Comparison of ENCODE assay signal across 14 mouse cellular contexts in genomic region chr2:166001768-166002167, GRCm38 (mm10). TPM values are rescaled to one million over a fixed set of nuclear protein-coding genes. Genes with fewer than 3 reads are reported as not detected.
DNase-seq lines count a peak whose midpoint lies in the region; ATAC-seq and TF ChIP-seq lines count a peak whose summit lies in the region.
"Had no signal": no experiment of that assay in that cellular context is flagged by ENCODE, and none has a peak within 500 bp of the region (broad histone marks: within the 10 kb centered on the region; RNA-seq: fewer than 3 reads in every experiment).

No protein-coding gene starts in this region.

- no peak overlapping the region for H3K9ac ChIP-seq in forebrain, embryonic 12.5 days
- no peak overlapping the region for H3K9ac ChIP-seq in forebrain, embryonic 13.5 days
- H3K9ac ChIP-seq in kidney, embryonic 16.5 days (replicated peaks; ENCODE audit: low read length) = no peak overlapping the region
- H3K9ac ChIP-seq in midbrain, embryonic 15.5 days = no peak overlapping the region
- no peak overlapping the region for H3K9ac ChIP-seq in stomach, embryonic 14.5 days (replicated peaks; ENCODE audit: low read depth, low read length)
- H3K9ac ChIP-seq: neural tube, embryonic 12.5 days; stomach, embryonic 15.5 days had no signal

- TF ChIP-seq CTCF in kidney, adult 2 months (conservative IDR thresholded peaks at IDR 0.05; ENCODE audit: insufficient read depth, insufficient read length, low read depth, low read length) = no peak

- H3K36me3 ChIP-seq in forebrain, embryonic 12.5 days (replicated peaks) = no peaks in the 10 kb centered on the region
- H3K36me3 ChIP-seq in forebrain, embryonic 13.5 days (ENCODE audit: poor library complexity, severe bottlenecking) = no peaks in the 10 kb centered on the region
- no peaks in the 10 kb centered on the region for H3K36me3 ChIP-seq in kidney, adult 2 months (ENCODE audit: control insufficient read depth, insufficient read depth, low read length)
- no peaks in the 10 kb centered on the region for H3K36me3 ChIP-seq in kidney, embryonic 16.5 days (ENCODE audit: insufficient read depth, low read length)
- H3K36me3 ChIP-seq in midbrain, embryonic 10.5 days = no peaks in the 10 kb centered on the region
- H3K36me3 ChIP-seq in midbrain, embryonic 15.5 days (replicated peaks) = no peaks in the 10 kb centered on the region
- no peaks in the 10 kb centered on the region for H3K36me3 ChIP-seq in stomach, embryonic 14.5 days (ENCODE audit: control insufficient read depth, insufficient read depth, low read length)
- H3K36me3 ChIP-seq: neural tube, embryonic 12.5 days; stomach, embryonic 15.5 days had no signal

- ATAC-seq in forebrain, embryonic 12.5 days (ENCODE audit: low FRiP score) = no peak
- ATAC-seq in forebrain, embryonic 13.5 days = no peak
- no peak for ATAC-seq in kidney, embryonic 16.5 days (ENCODE audit: low FRiP score, low TSS enrichment)
- ATAC-seq in midbrain, embryonic 15.5 days (replicated peaks) = no peak
- no peak for ATAC-seq in stomach, embryonic 14.5 days (ENCODE audit: insufficient number of reproducible peaks, insufficient read depth, low FRiP score, low read depth)
- ATAC-seq in monocyte, adult 5-6 weeks (replicated peaks; ENCODE audit: insufficient number of reproducible peaks, low FRiP score, low TSS enrichment, poor library complexity, severe bottlenecking) = no peak

- no peak for DNase-seq in kidney, adult 2 months
- DNase-seq in midbrain, embryonic 10.5 days (ENCODE audit: low spot score) = no peak
- DNase-seq: cerebellum, adult 2 months; gastrocnemius, postnatal 10 days; kidney, postnatal 10 days had no signal

- H3K9me3 ChIP-seq in forebrain, embryonic 12.5 days = no peaks in the 10 kb centered on the region
- H3K9me3 ChIP-seq in forebrain, embryonic 13.5 days (replicated peaks) = no peaks in the 10 kb centered on the region
- no peaks in the 10 kb centered on the region for H3K9me3 ChIP-seq in kidney, embryonic 16.5 days (ENCODE audit: low read length)
- no peaks in the 10 kb centered on the region for H3K9me3 ChIP-seq in midbrain, embryonic 10.5 days (replicated peaks)
- no peaks in the 10 kb centered on the region for H3K9me3 ChIP-seq in midbrain, embryonic 15.5 days
- H3K9me3 ChIP-seq in stomach, embryonic 14.5 days (ENCODE audit: control insufficient read depth, low read depth, low read length) = no peaks in the 10 kb centered on the region
- H3K9me3 ChIP-seq: neural tube, embryonic 12.5 days; stomach, embryonic 15.5 days had no signal

- no peak overlapping the region for H3K4me3 ChIP-seq in forebrain, embryonic 12.5 days (replicated peaks)
- H3K4me3 ChIP-seq in forebrain, embryonic 13.5 days = no peak overlapping the region
- H3K4me3 ChIP-seq in kidney, adult 2 months (ENCODE audit: insufficient read depth, low read depth, low read length) = no peak overlapping the region
- no peak overlapping the region for H3K4me3 ChIP-seq in kidney, embryonic 16.5 days (ENCODE audit: low read length)
- no peak overlapping the region for H3K4me3 ChIP-seq in midbrain, embryonic 10.5 days
- H3K4me3 ChIP-seq in midbrain, embryonic 15.5 days = no peak overlapping the region
- H3K4me3 ChIP-seq in stomach, embryonic 14.5 days (ENCODE audit: low read depth, low read length) = no peak overlapping the region
- H3K4me3 ChIP-seq: neural tube, embryonic 12.5 days; stomach, embryonic 15.5 days had no signal

- peak overlapping the region; percentile 78 for H3K27ac ChIP-seq in forebrain, embryonic 12.5 days
- no peak overlapping the region for H3K27ac ChIP-seq in forebrain, embryonic 13.5 days
- peak overlapping the region; percentile 66 for H3K27ac ChIP-seq in kidney, adult 2 months (ENCODE audit: insufficient read depth, low read depth, low read length)
- H3K27ac ChIP-seq in kidney, embryonic 16.5 days (ENCODE audit: low read length) = no peak overlapping the region
- peak overlapping the region; percentile 88 for H3K27ac ChIP-seq in midbrain, embryonic 10.5 days (replicated peaks)
- no peak overlapping the region for H3K27ac ChIP-seq in midbrain, embryonic 15.5 days
- peak overlapping the region; percentile 44; the same call in 1 of the 2 replicates for H3K27ac ChIP-seq in stomach, embryonic 14.5 days (ENCODE audit: low read length)
- H3K27ac ChIP-seq: stomach, embryonic 15.5 days had no signal

- TF ChIP-seq POLR2A in kidney, adult 2 months (IDR thresholded peaks at IDR 0.05; ENCODE audit: low read depth, low read length) = no peak

- H3K27me3 ChIP-seq in forebrain, embryonic 12.5 days = no peaks in the 10 kb centered on the region
- H3K27me3 ChIP-seq in forebrain, embryonic 13.5 days = no peaks in the 10 kb centered on the region
- no peaks in the 10 kb centered on the region for H3K27me3 ChIP-seq in kidney, adult 2 months (replicated peaks; ENCODE audit: control insufficient read depth, insufficient read depth, low read length)
- no peaks in the 10 kb centered on the region for H3K27me3 ChIP-seq in kidney, embryonic 16.5 days (ENCODE audit: insufficient read depth, low read length)
- no peaks in the 10 kb centered on the region for H3K27me3 ChIP-seq in midbrain, embryonic 10.5 days (ENCODE audit: low read depth, poor library complexity, severe bottlenecking)
- no peaks in the 10 kb centered on the region for H3K27me3 ChIP-seq in midbrain, embryonic 15.5 days (replicated peaks)
- H3K27me3 ChIP-seq in stomach, embryonic 14.5 days (ENCODE audit: control insufficient read depth, insufficient read depth, low read length) = no peaks in the 10 kb centered on the region
- H3K27me3 ChIP-seq: neural tube, embryonic 12.5 days; stomach, embryonic 15.5 days had no signal

- peaks cover 36% of the 10 kb centered on the region for H3K4me1 ChIP-seq in forebrain, embryonic 12.5 days
- peaks cover 33% of the 10 kb centered on the region for H3K4me1 ChIP-seq in forebrain, embryonic 13.5 days
- H3K4me1 ChIP-seq in kidney, adult 2 months (ENCODE audit: control insufficient read depth, insufficient read depth, low read length) = peaks cover 39% of the 10 kb centered on the region
- H3K4me1 ChIP-seq in kidney, embryonic 16.5 days (ENCODE audit: insufficient read depth, low read length) = peaks cover 34% of the 10 kb centered on the region
- peaks cover 46% of the 10 kb centered on the region for H3K4me1 ChIP-seq in midbrain, embryonic 10.5 days
- peaks cover 23% of the 10 kb centered on the region for H3K4me1 ChIP-seq in midbrain, embryonic 15.5 days
- peaks cover 29% of the 10 kb centered on the region for H3K4me1 ChIP-seq in stomach, embryonic 14.5 days (ENCODE audit: control insufficient read depth, insufficient read depth, low read length)

- no peak overlapping the region for H3K4me2 ChIP-seq in forebrain, embryonic 12.5 days
- H3K4me2 ChIP-seq in forebrain, embryonic 13.5 days = no peak overlapping the region
- no peak overlapping the region for H3K4me2 ChIP-seq in kidney, embryonic 16.5 days (replicated peaks; ENCODE audit: low read depth, low read length)
- no peak overlapping the region for H3K4me2 ChIP-seq in midbrain, embryonic 15.5 days
- H3K4me2 ChIP-seq in stomach, embryonic 14.5 days (replicated peaks; ENCODE audit: low read depth, low read length) = no peak overlapping the region
- H3K4me2 ChIP-seq: heart, embryonic 11.5 days; stomach, embryonic 15.5 days had no signal

- WGBS in forebrain, embryonic 12.5 days = 81% methylated on average over 2 of the region's 2 CpGs
- 74% methylated on average over 2 of the region's 2 CpGs for WGBS in forebrain, embryonic 13.5 days
- 41% methylated on average over 2 of the region's 2 CpGs for WGBS in kidney, adult 2 months
- 59% methylated on average over 2 of the region's 2 CpGs for WGBS in kidney, embryonic 16.5 days
- WGBS in midbrain, embryonic 10.5 days = 76% methylated on average over 2 of the region's 2 CpGs
- WGBS in midbrain, embryonic 15.5 days = 81% methylated on average over 2 of the region's 2 CpGs
- WGBS in stomach, embryonic 14.5 days = 69% methylated on average over 2 of the region's 2 CpGs

RNA-seq across cellular contexts. Expression of gene Ncoa3, which starts 9.3 kb away (rescaled TPM):
- 12.9 and 13.2 TPM in 2 replicates for polyA plus RNA-seq in forebrain, embryonic 12.5 days (2016; fragmentation: Nextera tagmentation; extraction: Ambion mirVana)
- 9.1 and 9.7 TPM in 2 replicates for polyA plus RNA-seq in forebrain, embryonic 13.5 days (2015; fragmentation: Nextera tagmentation; extraction: Ambion mirVana)
- polyA plus RNA-seq in kidney, adult 2 months (2012; rRNA removed) = 36.3 and 42.0 TPM in 2 replicates
- polyA plus RNA-seq in kidney, embryonic 16.5 days (2015; fragmentation: Nextera tagmentation; extraction: Ambion mirVana) = 19.1 and 22.8 TPM in 2 replicates
- 15.2 and 15.9 TPM in 2 replicates for polyA plus RNA-seq in midbrain, embryonic 10.5 days (2016; fragmentation: Nextera tagmentation; extraction: Ambion mirVana)
- 16.6 and 16.7 TPM in 2 replicates for polyA plus RNA-seq in midbrain, embryonic 15.5 days (2015; fragmentation: Nextera tagmentation; extraction: Ambion mirVana)
- polyA plus RNA-seq in stomach, embryonic 14.5 days (2014; fragmentation: Nextera tagmentation; extraction: Ambion mirVana) = 22.8 and 25.7 TPM in 2 replicates
- total RNA-seq in monocyte, adult 5-6 weeks (2017) = 73.0 to 105 TPM (median 76.8 TPM) in 3 replicates

Comparison
In these comparisons a context has a peak if more than half of its experiments do, and no peak if none do; other contexts are left out.
1. H3K27ac ChIP-seq: peak in forebrain, embryonic 12.5 days (single experiment), kidney, adult 2 months (single experiment), midbrain, embryonic 10.5 days (single experiment) and stomach, embryonic 14.5 days (single experiment); none in forebrain, embryonic 13.5 days (single experiment), kidney, embryonic 16.5 days (single experiment) and midbrain, embryonic 15.5 days (single experiment).